Mouse (Mus musculus) CD4-positive, CD25-positive, alpha-beta regulatory T cell (primary cell): ENCODE measurements around the gene Spag5. TPM values are rescaled to one million over a fixed set of nuclear protein-coding genes. Genes with fewer than 3 reads are reported as not detected.

ENCODE experiments used
- polyA plus RNA-seq: library from polyadenylated mRNA; unstranded; fragments of 100-300 nt; shearing (Covaris generic); gene quantifications from one replicate; pipeline ENCODE4 v1.2.1, GENCODE M21; 2017

Spag5 gene
- 1.9 TPM for polyA plus RNA-seq

DNA sequence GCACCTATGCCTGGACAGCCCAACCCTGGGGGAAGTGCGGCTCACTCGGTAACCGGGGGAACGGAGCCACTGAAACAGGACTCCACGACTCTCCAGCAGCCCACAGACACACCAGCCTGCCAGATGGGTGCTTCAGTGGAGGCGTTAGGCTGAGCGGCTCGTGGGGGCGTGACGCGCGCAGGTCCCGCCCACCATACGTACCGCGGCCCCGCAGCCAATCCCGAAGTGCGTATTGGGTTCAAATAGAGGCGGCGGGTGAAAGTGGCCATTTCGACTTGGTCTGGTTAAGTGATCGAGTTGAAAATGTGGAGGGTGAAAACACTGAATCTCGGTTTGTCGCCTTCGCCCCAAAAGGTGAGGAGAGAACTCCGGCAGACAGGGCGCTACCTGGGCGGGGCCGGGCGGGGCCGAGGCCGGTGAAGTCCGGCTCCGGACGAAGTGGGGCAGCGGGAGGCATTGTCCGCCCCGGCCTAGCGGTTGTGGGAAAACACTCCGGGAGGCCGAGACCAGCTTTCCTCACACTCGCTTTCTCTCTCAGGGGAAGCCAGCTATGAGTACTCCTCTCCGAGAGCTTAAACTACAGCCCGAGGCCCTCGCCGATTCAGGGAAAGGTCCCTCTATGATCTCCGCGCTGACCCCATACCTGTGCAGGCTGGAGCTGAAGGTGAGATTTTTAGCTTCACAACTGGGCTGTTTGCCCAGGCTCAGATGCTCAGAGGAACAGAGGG, at the start of gene Spag5:
TSS of gene Spag5 (plus strand) at position 173 of the 728 bp plus-strand sequence.

GRCm38 (mm10) chr11:78261380-78262352, 39.7 kb upstream of the Spag5 start, which contains the start of gene 2610507B11Rik:
2610507B11Rik (plus strand) TSS chr11:78261752.

DNA sequence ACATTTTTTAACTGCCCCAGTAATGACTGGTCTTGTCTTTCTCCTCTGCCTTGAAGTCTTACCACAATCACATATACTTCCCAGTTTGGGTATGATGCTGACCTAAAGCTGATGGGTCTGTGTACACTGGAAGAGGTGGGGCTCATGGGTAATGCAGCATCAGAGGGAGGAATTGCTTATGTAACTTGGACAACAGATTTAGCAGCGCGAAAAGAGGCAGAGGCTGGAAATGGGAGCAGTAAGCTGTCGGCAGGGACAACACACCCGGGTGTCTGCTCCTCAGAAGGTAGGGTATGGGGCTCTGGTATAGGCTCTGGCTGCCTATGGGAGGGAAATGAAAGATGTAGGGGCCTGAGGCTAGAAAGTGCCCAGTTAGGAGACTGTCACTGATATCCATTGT, 10.7 kb upstream of the Spag5 start, which contains the start of gene BC030499:
TSS of gene BC030499 (plus strand) at position 188 of the 400 bp plus-strand sequence.

GRCm38 (mm10) chr11:78322860-78323259, 21.5 kb downstream of the Spag5 start, which contains the start of gene Aldoc:
Aldoc (plus strand) TSS chr11:78322968.

GRCm38 (mm10) chr11:78327634-78328511, 26.5 kb downstream of the Spag5 start, which contains the start of gene Pigs:
Pigs (plus strand) TSS chr11:78328415.

GRCm38 (mm10) chr11:78343381-78344327, 42.3 kb downstream of the Spag5 start, which contains the start of gene Unc119:
Unc119 (plus strand) TSS chr11:78343482.

Other genes with a start within 250 kb of the Spag5 start
- gene Eral1, start 221.1 kb upstream of the Spag5 start, polyA plus RNA-seq: 35.7 TPM
- gene Fam222b, start 206.9 kb upstream of the Spag5 start, polyA plus RNA-seq: 19.3 TPM
- 50.3 TPM for gene Traf4, start 135.9 kb upstream of the Spag5 start, polyA plus RNA-seq
- gene Nek8, start 124.9 kb upstream of the Spag5 start, polyA plus RNA-seq: 14.4 TPM
- gene Tlcd1, start 124.8 kb upstream of the Spag5 start, polyA plus RNA-seq: 3.9 TPM
- 1,420 TPM for gene Rpl23a, start 117.9 kb upstream of the Spag5 start, polyA plus RNA-seq
- gene Rab34, start 113.1 kb upstream of the Spag5 start, polyA plus RNA-seq: 0.47 TPM
- 0.18 TPM for gene Proca1, start 108.1 kb upstream of the Spag5 start, polyA plus RNA-seq
- 72.6 TPM for gene Sdf2, start 55.8 kb upstream of the Spag5 start, polyA plus RNA-seq
- gene Supt6, start 55.5 kb upstream of the Spag5 start, polyA plus RNA-seq: 38.4 TPM
- gene 2610507B11Rik, start 39.8 kb upstream of the Spag5 start, polyA plus RNA-seq: 81.4 TPM
- gene BC030499, start 10.7 kb upstream of the Spag5 start, polyA plus RNA-seq: 0.38 TPM
- gene Aldoc, start 21.4 kb downstream of the Spag5 start, polyA plus RNA-seq: 5.9 TPM
- gene Pigs, start 26.9 kb downstream of the Spag5 start, polyA plus RNA-seq: 114 TPM
- gene Unc119, start 42.0 kb downstream of the Spag5 start, polyA plus RNA-seq: 59.7 TPM
- not detected for gene Foxn1, start 85.0 kb downstream of the Spag5 start, polyA plus RNA-seq
- not detected for gene Slc13a2, start 120.7 kb downstream of the Spag5 start, polyA plus RNA-seq
- 2.3 TPM for gene Slc46a1, start 164.2 kb downstream of the Spag5 start, polyA plus RNA-seq
- gene Sarm1, start 196.2 kb downstream of the Spag5 start, polyA plus RNA-seq: 3.3 TPM
- not detected for gene Vtn, start 197.6 kb downstream of the Spag5 start, polyA plus RNA-seq
- gene Sebox, start 201.9 kb downstream of the Spag5 start, polyA plus RNA-seq: not detected
- gene Tmem199, start 210.6 kb downstream of the Spag5 start, polyA plus RNA-seq: 45.8 TPM
- gene Poldip2, start 210.7 kb downstream of the Spag5 start, polyA plus RNA-seq: 50.0 TPM
- gene Tnfaip1, start 234.8 kb downstream of the Spag5 start, polyA plus RNA-seq: 16.3 TPM
- gene Ift20, start 234.8 kb downstream of the Spag5 start, polyA plus RNA-seq: 116 TPM
- gene Tmem97, start 249.2 kb downstream of the Spag5 start, polyA plus RNA-seq: 11.9 TPM